Mouse (Mus musculus) left cerebral cortex, adult 8-10 months (tissue): ENCODE results near the gene Tenm2. TPM values are rescaled to one million over a fixed set of nuclear protein-coding genes. Genes with fewer than 3 reads are reported as not detected.

Experiments used
- DNase-seq, 2 experiments: peaks; one replicate each; pipeline ENCODE4 v3.0.0; 2022; ENCODE audit warnings: low spot score in 2 of 2
- total RNA-seq, 4 experiments: library from RNA; stranded (reverse); gene quantifications; 2 replicates each; pipeline ENCODE4 v1.2.4; 2022

Gene Tenm2
- total RNA-seq, 4 experiments from 2014 or later = 89.1 to 98.1 (median 90.5) TPM

DNA sequence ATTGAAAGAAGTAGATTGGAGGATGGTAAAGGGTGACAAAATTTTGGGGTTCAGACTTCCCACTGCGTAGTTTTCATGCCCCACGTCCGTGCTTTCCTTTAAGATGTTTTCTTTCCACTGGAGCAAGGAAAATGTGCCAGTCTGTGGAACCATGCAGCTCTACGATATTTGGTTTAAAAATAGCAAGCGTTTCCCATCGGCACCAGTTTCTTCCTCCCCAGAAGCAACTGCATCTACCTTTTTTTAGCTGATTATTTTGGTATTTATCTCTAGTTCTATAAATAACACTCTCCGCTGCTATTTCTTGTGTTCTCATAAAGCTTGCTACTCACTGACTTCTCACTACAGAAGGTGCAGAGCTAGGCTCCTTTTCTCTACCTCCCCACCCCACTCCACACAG lies 864.0 kb downstream of the Tenm2 start:
- no peak for DNase-seq

DNA sequence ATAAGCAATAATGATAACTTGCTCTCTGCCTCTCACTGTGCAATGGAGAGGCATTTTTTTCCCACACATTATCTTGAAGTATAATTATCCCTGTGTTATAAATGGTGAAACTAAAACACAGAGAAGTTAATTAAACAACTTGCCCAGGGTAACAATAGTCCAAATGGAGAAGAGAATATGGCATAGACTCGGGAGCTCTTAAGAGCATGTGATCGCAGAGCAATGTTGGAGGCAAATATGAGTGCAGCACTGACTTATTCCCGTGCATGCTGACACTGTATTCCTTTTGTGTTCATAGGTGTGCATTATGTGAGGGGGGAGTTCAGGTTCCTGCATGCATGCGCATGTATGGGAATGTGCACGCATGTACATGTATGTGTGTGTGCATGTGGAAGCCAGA lies 870.7 kb downstream of the Tenm2 start:
- DNase-seq = no peak

DNA sequence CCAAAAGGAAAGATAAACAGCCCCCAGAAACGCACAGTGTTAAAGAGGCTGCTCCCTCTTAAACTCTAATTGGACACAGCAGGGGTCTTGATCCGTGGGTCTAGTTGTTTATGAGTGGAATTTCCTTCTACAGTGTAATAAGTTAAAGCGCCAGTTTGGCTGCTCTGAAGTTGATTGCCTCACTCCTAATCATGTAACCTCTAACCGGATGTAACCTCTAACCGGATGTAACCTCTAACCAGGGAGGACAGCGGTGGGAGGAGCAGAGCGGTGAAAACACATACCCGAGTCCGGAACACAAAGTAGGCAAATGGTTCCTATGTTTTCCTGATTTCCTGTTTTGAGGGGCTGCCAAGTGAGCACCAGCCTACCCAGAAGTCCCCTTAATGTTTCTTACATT lies 871.3 kb downstream of the Tenm2 start:
- no peak for DNase-seq

DNA sequence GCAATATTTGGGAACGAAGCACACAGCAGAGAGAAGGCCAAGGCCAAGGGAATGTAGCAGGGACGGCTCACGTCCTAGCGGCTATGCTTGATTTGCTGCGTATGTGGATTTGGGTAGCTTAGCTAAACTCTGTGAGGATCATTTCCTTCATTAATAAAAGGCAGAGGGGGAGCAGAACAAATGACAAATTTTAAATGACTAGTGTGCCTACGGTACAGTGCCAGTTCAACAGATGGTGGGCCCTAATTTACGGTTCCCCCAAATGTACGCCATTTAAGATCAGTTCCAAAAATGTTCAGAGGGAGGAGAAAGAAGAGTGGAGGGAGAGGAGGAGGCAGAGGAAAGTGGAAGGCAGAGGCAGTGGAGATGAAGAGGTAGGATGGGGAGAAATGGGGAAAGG lies 873.2 kb downstream of the Tenm2 start:
- no peak for DNase-seq

DNA sequence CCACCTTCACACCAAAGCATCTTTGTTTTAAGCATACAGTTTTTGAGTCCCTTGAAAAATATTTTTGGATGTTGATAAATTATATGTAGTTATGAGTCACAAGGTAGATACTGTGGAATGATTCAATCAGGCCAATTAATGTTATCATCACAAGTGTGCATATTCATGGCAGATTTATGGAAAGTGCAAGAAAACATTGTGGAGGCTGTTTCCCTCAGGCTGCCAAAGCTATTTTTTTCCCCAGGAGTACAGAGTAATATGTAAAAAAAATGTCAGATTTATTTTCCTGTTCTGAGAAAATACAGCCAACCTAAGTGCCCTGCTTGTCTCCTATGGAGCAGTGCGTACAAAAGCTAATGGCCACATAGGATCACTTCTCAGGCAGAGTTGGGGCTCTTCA lies 882.5 kb downstream of the Tenm2 start:
- DNase-seq = no peak

DNA sequence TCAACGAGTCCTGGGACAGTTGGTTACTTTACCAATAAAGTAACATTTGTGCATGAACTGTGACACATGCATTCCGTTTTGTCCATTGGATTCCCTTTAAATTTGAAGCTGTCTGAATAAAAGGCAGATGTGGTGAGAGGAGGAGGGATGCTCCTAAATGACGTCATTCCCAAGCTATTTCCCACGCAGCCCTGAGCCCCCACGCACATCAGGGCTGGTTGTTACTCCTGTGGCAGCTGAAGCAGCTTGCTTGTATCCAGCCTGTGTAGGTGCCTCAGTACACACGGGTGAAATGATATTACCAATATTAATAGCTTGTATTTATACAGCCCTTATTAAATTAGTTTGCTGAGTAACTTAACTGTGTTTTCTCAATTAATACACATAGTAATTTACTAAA lies 884.0 kb downstream of the Tenm2 start:
- no peak for DNase-seq

DNA sequence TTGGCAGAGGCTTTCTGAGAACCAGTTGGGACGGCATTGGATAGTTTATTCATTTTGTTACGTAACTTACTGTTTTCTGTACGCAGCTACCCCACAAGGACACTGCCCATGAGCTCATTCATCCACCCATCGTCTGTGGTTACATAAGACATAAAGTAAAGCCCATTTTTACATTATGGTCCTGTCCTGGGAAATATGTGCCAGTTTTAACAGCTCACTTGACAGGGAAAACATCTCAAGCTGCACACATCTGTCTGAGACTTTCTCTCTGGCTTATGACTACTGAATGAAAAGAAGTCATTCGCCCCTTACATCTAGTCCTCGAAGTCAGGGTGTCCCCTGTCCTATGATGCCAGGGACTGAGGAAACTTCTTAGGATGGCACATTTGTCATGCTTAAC lies 884.4 kb downstream of the Tenm2 start:
- DNase-seq = no peak

DNA sequence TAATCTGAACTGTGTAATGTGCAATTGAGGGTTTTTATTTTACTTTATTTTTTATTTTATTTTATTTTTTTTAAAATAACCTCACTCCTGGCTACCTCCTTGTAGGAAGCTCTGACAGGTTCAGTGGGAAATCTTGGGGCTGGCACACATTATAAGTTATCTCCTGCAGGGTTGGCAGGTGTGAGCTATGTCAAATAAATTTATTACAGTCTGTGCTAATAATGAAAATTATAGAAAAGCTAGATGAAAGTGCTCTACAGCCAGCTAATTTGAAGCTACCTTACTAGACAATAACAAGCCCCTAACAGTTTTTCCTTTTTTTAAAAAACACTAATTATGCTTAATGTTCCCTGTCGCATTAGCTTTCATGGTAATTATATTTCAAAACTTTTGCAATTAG lies 885.5 kb downstream of the Tenm2 start:
- no peak for DNase-seq

DNA sequence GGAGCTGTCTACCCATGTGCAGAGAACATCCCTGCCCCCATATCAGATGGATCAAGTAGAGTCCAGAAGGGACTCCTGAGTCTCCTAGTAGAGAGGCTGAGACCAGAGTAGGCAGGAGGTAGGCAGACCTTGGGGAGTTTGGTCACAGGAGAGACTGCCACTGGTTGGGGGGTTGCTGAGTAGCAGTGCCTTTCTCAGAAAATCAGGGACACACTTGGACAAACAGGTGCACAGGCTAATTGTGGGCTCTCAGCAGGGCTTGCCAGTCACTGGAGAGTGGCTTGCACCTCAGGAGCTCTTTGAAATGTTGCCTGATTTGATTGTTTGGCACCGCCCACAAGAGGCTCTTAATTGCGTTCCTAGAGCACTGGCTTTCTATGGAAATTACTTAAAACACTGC lies 885.9 kb downstream of the Tenm2 start:
- no peak for DNase-seq

DNA sequence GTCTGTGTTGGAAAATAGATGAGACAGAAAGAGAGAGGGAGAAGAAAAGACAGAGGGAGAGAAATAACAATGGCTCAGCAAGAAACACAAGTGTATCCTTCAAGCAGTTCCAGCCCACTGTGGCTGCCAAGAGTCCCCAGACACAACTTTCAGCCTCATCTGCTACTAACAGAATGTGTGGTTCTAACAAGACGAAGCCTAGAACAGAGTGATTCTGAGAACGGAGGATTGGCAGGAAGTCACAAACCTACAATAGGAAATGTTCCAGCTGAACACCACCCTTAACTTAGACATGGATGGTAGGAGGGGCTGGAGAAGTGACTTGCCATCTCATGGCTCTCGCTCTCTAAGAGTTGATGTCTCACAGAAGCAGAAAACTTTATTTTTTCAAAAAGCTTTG lies 894.0 kb downstream of the Tenm2 start:
- no peak for DNase-seq

DNA sequence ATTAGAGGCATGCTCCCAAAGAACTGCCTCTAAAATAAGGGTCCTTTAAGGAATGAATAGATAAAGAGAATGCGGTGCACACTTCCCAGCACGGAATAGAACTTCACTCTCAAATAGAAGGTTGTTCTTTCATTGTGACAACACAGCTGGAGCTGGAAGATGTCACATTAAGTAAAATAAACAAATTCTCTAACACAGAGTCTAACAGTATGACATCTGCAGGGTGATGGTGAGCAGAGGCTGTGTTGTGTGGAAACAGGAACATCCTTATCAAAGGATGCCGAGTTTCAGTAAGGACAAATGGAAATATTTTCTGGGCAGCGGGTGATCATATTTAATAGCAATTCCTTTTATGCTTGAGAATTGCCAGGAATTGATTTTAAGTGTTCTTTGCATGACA lies 897.3 kb downstream of the Tenm2 start:
- DNase-seq = no peak

DNA sequence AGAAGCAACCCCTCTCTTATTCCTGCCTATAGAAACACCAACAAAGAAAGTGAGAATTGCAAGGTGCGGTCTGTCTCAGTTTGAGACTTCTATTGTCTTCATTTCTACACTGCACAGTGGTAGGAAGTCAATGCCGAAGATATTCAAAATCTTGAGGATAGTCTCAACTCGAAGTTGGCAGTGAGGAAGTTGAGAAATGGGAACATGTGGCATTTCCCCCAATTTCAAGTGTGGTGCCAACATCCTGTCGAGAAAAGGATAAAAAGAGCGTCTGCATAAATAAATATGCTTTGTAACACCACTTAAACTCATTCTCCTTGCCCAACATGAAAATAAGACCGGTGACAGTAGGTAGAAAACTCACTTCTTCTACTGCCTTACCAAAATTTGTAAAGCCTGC lies 898.7 kb downstream of the Tenm2 start:
- no peak for DNase-seq

DNA sequence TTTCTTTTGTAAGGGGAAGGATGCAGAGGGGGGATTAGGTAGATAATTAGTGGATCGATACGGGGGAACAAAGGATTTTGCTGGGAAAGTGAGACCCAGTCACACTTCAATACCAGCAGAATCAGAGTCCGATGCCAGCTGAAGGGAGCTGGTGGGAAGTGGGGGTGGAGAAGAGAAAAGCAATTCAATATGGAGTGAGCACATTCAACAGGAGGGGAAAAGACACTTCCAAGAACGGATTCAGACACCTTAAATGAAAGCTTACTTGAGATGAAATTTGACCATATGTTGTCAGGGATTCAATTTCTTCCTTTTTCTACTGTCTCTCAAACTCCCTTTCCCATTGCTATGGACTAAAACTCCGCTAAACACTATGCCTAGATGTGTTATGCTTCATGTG lies 900.6 kb downstream of the Tenm2 start:
- no peak for DNase-seq

DNA sequence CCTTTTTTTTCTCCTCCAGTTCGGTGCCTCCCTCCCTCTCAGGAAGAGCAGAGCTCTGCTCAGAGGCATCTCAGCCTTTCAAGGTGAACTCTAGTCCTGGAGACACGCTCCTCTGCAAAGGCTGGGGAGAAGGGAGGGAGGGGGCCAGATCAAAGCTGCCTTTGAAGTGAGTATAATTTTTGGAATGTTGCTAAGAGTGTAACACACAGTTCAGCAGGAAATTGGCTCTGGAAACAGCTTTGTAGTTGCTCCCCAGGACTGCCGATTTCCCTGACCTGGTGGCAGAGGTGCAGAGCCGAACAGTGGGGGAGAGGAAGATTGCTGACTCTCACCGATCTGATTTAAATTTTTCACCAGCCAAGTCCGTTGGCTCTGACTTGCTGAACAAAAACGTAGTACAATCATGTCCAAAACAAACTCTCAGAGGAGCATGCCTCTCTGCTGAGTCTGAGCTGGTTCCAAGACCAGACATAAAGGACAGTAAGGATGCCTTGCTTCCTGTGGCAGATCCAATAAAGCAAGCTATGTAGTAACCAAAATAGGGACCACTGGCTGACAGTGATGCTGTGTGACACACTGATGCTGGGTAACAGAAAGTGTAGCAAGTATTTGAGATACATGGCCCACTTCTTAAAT lies 901.5 kb downstream of the Tenm2 start:
- DNase-seq = no peak

DNA sequence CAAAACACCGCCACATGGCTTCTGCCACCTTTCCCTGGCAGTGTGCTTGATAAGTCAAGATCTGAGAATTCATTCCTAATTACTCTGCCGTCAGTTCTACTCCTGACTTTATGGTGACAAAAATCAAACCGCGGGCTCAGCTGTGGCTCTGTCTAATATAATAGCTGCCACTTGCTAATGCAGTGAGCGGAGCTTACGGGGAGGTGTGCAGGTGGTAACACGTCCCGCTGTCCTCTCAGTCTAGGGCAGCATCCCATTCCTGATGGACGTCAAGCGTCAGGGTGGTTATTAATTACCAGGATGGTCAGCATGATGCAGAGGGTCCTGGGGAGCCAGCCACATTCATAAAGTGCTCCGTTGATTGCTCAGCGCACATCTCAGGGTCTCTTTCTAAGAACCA lies 903.5 kb downstream of the Tenm2 start:
- no peak for DNase-seq

DNA sequence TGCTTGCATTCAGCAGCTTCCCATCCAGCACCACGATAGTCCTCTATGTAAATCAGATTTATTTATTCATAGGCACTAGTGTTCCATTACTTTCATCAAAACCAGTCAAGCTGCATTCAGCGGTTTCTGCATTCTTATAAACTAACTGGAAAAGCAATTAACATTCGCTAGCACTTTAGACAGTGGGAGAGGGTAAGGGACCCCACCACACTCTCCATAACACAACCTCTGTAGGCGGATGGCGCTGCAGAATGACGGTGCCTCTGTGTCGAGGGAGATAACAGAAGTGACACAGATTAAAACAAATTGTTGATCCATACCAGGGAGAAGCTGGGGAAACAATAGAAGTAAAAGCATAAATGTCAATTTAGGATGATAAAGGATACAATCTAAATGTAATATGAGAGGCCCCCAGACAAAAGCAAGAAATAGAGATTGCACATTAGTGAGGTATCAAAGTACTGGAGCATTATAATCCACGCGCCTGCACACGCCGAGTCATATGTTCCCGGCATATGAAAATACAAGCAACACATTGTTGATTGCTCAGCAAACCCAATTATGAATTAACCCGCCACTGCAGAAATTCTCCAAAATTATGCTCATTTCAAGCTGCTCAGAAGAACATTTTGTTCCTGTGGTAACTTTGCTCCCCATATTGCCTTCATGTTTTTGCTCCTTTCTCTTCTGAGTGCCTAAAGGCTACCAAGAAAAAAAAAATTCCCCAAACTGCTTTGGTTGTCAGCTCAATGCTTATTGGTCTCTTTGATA lies 904.2 kb downstream of the Tenm2 start:
- DNase-seq = no peak

DNA sequence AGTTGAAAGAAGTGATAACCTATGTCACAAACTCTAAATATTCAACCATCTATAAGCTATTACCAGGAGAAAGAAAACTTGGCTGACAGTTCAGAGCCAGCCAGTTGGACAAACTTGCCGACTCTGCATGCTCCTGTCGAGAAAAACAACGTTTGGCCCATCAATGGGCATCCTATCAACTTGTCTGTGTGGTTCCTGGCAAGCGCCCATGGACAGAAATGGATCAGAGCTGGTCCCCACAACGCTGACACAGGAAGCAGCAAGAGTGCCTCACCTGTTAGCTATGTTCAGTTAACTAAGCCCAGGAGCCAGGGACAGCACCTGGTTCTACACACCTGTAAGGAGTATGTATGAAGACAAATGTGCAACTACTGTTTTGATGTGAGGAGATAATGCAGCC lies 908.5 kb downstream of the Tenm2 start:
- no peak for DNase-seq

DNA sequence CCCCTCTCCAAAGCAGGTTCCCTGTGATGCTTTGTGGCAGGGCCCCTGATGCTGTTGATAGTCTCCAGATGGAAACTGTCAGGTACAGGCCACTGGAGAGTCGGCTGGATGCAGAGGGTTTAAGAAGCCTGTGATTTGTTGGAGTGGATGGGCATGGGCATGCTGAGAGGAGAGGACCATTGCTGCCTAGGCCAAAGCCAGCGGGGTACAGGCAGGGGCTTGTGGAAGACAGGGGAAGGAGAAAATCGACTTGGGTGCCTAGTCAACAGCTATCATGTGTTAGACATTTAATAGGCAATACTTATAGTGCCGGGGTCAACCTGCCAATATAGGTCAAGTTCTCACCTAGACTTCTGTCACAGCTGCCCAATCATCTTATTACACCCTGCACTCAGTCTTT lies 926.4 kb downstream of the Tenm2 start:
- DNase-seq = no peak

DNA sequence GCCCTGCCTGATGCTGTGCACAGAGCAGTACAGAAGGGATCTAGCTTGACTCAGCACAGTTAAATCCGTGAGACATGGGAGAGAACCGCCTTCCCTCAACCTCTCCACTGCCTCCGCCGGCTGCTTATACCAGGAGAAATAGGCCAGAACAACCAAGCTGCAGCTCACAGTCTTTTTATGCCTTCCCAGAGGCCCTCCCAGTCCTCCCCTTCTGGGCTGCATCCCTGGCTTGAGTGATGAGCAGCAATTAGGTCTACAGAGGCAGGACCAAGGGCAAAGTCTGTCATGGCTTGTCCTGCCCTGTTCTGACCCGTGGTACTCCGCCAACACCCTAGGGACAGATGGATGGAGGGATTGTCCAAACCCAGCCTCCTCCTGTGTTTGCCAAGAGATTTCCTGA lies 928.5 kb downstream of the Tenm2 start:
- DNase-seq = peak; percentile 22 to 54

DNA sequence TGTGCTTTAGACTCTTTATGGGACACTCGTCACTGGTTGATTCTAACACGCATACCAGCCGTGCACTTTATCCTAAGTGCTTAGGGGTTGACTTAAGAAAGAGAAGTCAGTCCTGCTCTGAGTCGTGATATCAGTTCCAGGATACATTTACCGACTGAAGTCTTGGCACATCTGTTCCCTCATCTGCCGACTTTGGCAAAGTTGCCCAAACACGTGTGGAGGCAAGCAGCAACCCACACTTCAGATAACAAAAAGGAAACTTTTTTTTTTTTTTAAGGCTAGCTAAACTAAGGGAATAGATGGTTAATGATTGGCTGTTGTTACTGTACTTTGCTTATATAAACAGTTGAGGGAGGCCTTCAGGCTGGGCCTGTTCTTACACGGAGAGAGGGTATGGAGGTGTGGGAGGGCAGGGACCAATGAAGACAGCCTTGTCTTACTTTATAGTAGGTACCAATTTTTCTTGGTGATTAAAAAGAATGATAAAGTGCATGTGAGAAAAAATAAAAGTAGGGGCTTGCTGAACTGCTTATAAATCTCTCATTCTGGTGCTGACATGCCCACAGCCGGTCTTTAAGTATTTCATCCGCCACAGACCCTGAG lies 930.3 kb downstream of the Tenm2 start:
- DNase-seq = no peak

DNA sequence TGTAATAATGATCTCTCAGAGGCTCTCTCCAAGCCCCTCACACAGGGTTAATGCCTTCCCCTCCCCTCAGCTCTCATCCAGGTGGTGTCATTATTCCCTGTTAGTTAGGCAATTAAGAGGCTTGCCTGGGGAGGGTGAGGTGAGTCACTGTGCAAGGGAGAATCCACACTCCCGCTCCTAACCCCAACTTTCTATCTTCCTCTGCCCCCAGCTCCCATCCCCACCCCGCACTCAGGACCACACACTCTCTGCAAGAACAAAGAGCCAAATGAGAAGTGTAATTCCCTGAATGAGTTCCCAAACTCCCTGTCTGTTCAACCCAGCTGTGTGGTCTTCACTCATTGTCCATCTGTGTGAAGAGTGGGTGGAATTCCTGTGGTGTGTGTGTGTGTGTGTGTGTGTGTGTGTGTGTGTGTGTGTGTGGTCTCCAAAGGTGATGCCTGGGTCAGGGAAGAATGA lies 932.8 kb downstream of the Tenm2 start:
- no peak for DNase-seq

DNA sequence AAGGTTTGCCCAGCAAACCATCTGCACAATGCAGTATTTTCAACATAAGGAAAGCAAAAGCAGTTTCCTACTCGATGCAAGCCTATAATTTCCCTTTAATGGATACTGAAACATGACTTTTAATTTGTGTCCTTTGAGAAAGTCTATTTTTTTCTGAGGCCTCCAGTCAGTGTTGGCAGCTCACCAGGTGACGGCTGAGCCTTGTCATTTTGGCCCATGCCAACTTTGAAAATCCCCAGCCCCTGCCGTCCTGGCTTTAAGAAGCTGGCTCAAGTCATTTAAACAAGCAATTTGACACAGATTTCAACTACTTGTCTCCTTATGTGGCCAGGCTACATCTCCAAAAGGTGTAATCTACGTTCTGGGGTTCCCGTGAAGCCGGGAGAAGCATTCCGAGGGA lies 933.7 kb downstream of the Tenm2 start:
- no peak for DNase-seq

DNA sequence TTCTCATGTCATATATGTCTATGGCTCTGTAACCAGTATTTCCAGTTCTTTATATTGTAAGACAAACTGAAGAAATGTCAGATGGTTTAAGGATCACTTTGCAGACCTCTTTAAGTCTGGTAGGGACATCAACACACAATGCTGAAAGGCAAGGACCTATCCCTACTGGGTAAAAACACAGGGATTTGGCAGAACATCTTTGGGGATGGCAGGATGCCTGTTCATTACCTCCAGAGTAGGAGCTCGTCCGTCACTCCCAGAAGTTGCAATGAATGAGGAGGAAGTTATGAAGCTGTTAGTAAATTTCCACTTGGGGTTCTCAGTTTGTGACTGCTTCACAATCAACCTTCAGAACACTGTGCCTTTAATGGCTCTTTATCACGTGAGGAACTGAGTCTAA lies 939.2 kb downstream of the Tenm2 start:
- no peak for DNase-seq
